Mouse (Mus musculus): ENCODE results near the gene Tollip. TPM values are rescaled to one million over a fixed set of nuclear protein-coding genes. Genes with fewer than 3 reads are reported as not detected.

The Tollip gene
- polyA plus RNA-seq, 1 experiment, result 101 TPM

Other genes starting within 250 kb of the Tollip start
- gene Muc2, start 228.2 kb downstream of the Tollip start, polyA plus RNA-seq (2012; rRNA removed), result 0.58 and 2.8 TPM in 2 replicates
- 0.02 TPM in 1 of 2 replicates, not detected in the other for gene Muc5ac, start 129.5 kb downstream of the Tollip start, polyA plus RNA-seq (2012; rRNA removed)
- 0.02 and 0.06 TPM in 2 replicates for gene Muc5b, start 79.4 kb downstream of the Tollip start, polyA plus RNA-seq (2012; rRNA removed)
- 115 and 121 TPM in 2 replicates for gene Brsk2, start 31.2 kb upstream of the Tollip start, polyA plus RNA-seq (2012; rRNA removed)
- 42.2 and 42.9 TPM in 2 replicates for gene Mob2, start 142.6 kb upstream of the Tollip start, polyA plus RNA-seq (2012; rRNA removed)
- 110 and 114 TPM in 2 replicates for gene Dusp8, start 177.3 kb upstream of the Tollip start, polyA plus RNA-seq (2012; rRNA removed)
- gene Gm45618, start 202.2 kb upstream of the Tollip start, polyA plus RNA-seq (2012; rRNA removed), result not detected in 2 replicates
- not detected in 2 replicates for gene Gm39115, start 217.5 kb upstream of the Tollip start, polyA plus RNA-seq (2012; rRNA removed)
- gene Gm45337, start 226.1 kb upstream of the Tollip start, polyA plus RNA-seq (2012; rRNA removed), result not detected in 2 replicates
- gene Gm29735, start 238.6 kb upstream of the Tollip start, polyA plus RNA-seq (2012; rRNA removed), result not detected in 2 replicates
- not detected in 2 replicates for gene Gm4553, start 247.2 kb upstream of the Tollip start, polyA plus RNA-seq (2012; rRNA removed)

All from frontal cortex, adult 2 months (tissue).